Mouse (Mus musculus) liver, postnatal 0 days (tissue): ENCODE data around the gene Lpgat1. TPM values are rescaled to one million over a fixed set of nuclear protein-coding genes. Genes with fewer than 3 reads are reported as not detected.
A peak's percentile ranks its signal among the peaks of the same experiment; 100 is the strongest.

Source experiments
- ATAC-seq: fragments of 200-750 bp; cut with Nextera tagmentation; 2 replicates; pipeline ENCODE4 v1.8.0; 2017; ENCODE audit warnings: mild to moderate bottlenecking, moderate library complexity
- DNase-seq: peaks from one replicate; pipeline ENCODE4 v3.0.0-alpha.2; 2016
- H3K27ac ChIP-seq: fragments of 300-500 bp; sonication (generic); 2 replicates; pipeline ENCODE4 v1.5.1; 2014; ENCODE audit warnings: antibody characterized with exemption, moderate library complexity, mild to moderate bottlenecking, low read depth
- H3K27me3 ChIP-seq: fragments of 300-500 bp; sonication (generic); 2 replicates; pipeline ENCODE4 v1.6.1; 2014; ENCODE audit warnings: low read length, control low read depth, mixed read lengths; ENCODE audit not compliant: insufficient read depth
- H3K36me3 ChIP-seq: fragments of 300-500 bp; sonication (generic); replicated peaks from 2 replicates; pipeline ENCODE4 v1.6.1; 2014; ENCODE audit warnings: mild to moderate bottlenecking, control low read depth, low read length, moderate library complexity, mixed read lengths; ENCODE audit not compliant: insufficient read depth
- H3K4me1 ChIP-seq: fragments of 300-500 bp; sonication (generic); 2 replicates; pipeline ENCODE4 v1.6.1; 2014; ENCODE audit warnings: antibody characterized with exemption, mild to moderate bottlenecking, control low read depth; ENCODE audit not compliant: insufficient read depth
- H3K4me2 ChIP-seq: fragments of 300-500 bp; sonication (generic); 2 replicates; pipeline ENCODE4 v1.6.1; 2014; ENCODE audit warnings: low read depth, mild to moderate bottlenecking, low read length, moderate library complexity, mixed read lengths
- H3K4me3 ChIP-seq: fragments of 300-500 bp; sonication (generic); 2 replicates; pipeline ENCODE4 v1.5.1; 2014; ENCODE audit warnings: low read depth, low read length
- H3K9ac ChIP-seq: fragments of 300-500 bp; sonication (generic); replicated peaks from 2 replicates; pipeline ENCODE4 v1.6.1; 2014; ENCODE audit warnings: mild to moderate bottlenecking, moderate library complexity
- H3K9me3 ChIP-seq: fragments of 300-500 bp; sonication (generic); 2 replicates; pipeline ENCODE4 v1.6.1; 2016; ENCODE audit warnings: mild to moderate bottlenecking, control low read depth, low read length, mixed read lengths
- CTCF ChIP-seq: sonication (generic); IDR thresholded peaks from 2 replicates; pipeline ENCODE4 v1.5.1; 2016; ENCODE audit warnings: antibody characterized with exemption, low read depth
- EP300 ChIP-seq: IDR thresholded peaks from 2 replicates; pipeline ENCODE4 v1.6.1; 2016; ENCODE audit warnings: antibody characterized with exemption, low read depth, mild to moderate bottlenecking
- WGBS: fragments of 180-500 bp; shearing (Covaris S2); extraction: QIAGEN DNeasy Blood & Tissue Kit; methylation state at CpG from one replicate; pipeline ENCODE4 v1.1.7; 2014; ENCODE audit not compliant: insufficient replicate concordance; 5-methylcytosine and 5-hydroxymethylcytosine counted together
- polyA plus RNA-seq: library from polyadenylated mRNA; unstranded; fragments of >200 nt; fragmentation: Nextera tagmentation; extraction: Ambion mirVana; gene quantifications from 2 replicates; pipeline ENCODE4 v1.2.1, GENCODE M21; 2015

The Lpgat1 gene
- polyA plus RNA-seq, 1 experiment from 2014 or later: 95.0 TPM

GRCm38 (mm10) chr1:191821326-191822091 is 103.9 kb downstream of the Lpgat1 start, which contains the start of gene Nek2:
Nek2 (plus strand) TSS chr1:191821444.
- no peaks in the 10 kb centered on the region for H3K9me3 ChIP-seq
- peaks cover 40% of the 10 kb centered on the region for H3K36me3 ChIP-seq
- H3K9ac ChIP-seq: peak within 1 kb of the TSS; percentile 92
- peak within 1 kb of the TSS; percentile 96 for H3K4me2 ChIP-seq
- H3K27me3 ChIP-seq: no peaks in the 10 kb centered on the region
- DNase-seq: peak; percentile 97
- peaks cover 14% of the 10 kb centered on the region for H3K4me1 ChIP-seq
- TF ChIP-seq CTCF (no peak), EP300 (no peak)
- WGBS: under 1% methylated on average over 79 of the region's 79 CpGs
- H3K4me3 ChIP-seq: peak within 1 kb of the TSS; percentile 82
- peak within 1 kb of the TSS; percentile 91 for H3K27ac ChIP-seq
- peak; percentile 93 for ATAC-seq

GRCm38 (mm10) chr1:191829124-191829523 is 111.5 kb downstream of the Lpgat1 start:
- WGBS: 54% methylated on average over 3 of the region's 3 CpGs
- no peak overlapping the region for H3K4me3 ChIP-seq
- H3K4me1 ChIP-seq: no peaks in the 10 kb centered on the region
- ATAC-seq: peak; percentile 49; the same call in 1 of the 2 replicates
- no peak overlapping the region for H3K4me2 ChIP-seq
- H3K36me3 ChIP-seq: peaks cover 74% of the 10 kb centered on the region
- TF ChIP-seq EP300 (no peak), CTCF (peak; percentile 58)
- no peak overlapping the region for H3K9ac ChIP-seq
- H3K27ac ChIP-seq: no peak overlapping the region
- DNase-seq: no peak
- H3K27me3 ChIP-seq: no peaks in the 10 kb centered on the region
- H3K9me3 ChIP-seq: no peaks in the 10 kb centered on the region

GRCm38 (mm10) chr1:191833396-191833795 is 115.8 kb downstream of the Lpgat1 start:
- ATAC-seq (no peak), DNase-seq (no peak)
- Histone ChIP-seq H3K9me3 (no peaks in the 10 kb centered on the region), H3K4me1 (peaks cover 9% of the 10 kb centered on the region; the same call in 1 of the 2 replicates), H3K9ac (no peak overlapping the region), H3K36me3 (peaks cover 34% of the 10 kb centered on the region), H3K27ac (no peak overlapping the region), H3K4me3 (no peak overlapping the region), H3K4me2 (no peak overlapping the region), H3K27me3 (no peaks in the 10 kb centered on the region)
- TF ChIP-seq CTCF: no peak
- TF ChIP-seq EP300: no peak
- WGBS: 87% methylated on average over 6 of the region's 6 CpGs

Other genes with a start within 250 kb of the Lpgat1 start
- 10.7 and 11.8 TPM in 2 replicates for gene Dtl, start 142.3 kb upstream of the Lpgat1 start, polyA plus RNA-seq
- gene Ints7, start 142.2 kb upstream of the Lpgat1 start, polyA plus RNA-seq: 9.3 and 11.0 TPM in 2 replicates
- gene Nek2, start 103.6 kb downstream of the Lpgat1 start, polyA plus RNA-seq: 13.2 and 14.7 TPM in 2 replicates
- gene Slc30a1, start 188.9 kb downstream of the Lpgat1 start, polyA plus RNA-seq: 4.3 and 7.0 TPM in 2 replicates